Mouse (Mus musculus): Measurements from ENCODE around the gene 1700092M07Rik. TPM values are rescaled to one million over a fixed set of nuclear protein-coding genes. Genes with fewer than 3 reads are reported as not detected.

Gene 1700092M07Rik
- polyA plus RNA-seq, 2 experiments: 1.6 to 3.2 TPM

- TF ChIP-seq POLR2A (IDR thresholded peaks at IDR 0.05; ENCODE audit: borderline replicate concordance, extremely low read depth, insufficient read depth, insufficient read length): no peak
- WGBS: 16% methylated on average over 12 of the region's 14 CpGs
- Histone ChIP-seq H3K9me3 (ENCODE audit: control insufficient read depth, low read length) (no peaks in the 10 kb centered on the region), H3K27ac (replicated peaks; ENCODE audit: low read depth, low read length) (peak overlapping the region; percentile 97), H3K4me2 (replicated peaks; ENCODE audit: low read depth, low read length, severe bottlenecking) (peak overlapping the region; percentile 95), H3K9ac (ENCODE audit: low read depth, low read length, severe bottlenecking) (peak overlapping the region; percentile 88), H3K4me1 (ENCODE audit: control insufficient read depth, insufficient read depth, low read length) (peaks cover 17% of the 10 kb centered on the region), H3K4me3 (replicated peaks; ENCODE audit: low read length) (peak overlapping the region; percentile 96), H3K27me3 (ENCODE audit: control insufficient read depth, insufficient read depth, low read length) (no peaks in the 10 kb centered on the region), H3K36me3 (ENCODE audit: control insufficient read depth, insufficient read depth, low read length) (peaks cover 80% of the 10 kb centered on the region)
- DNase-seq (ENCODE audit: low spot score): no peak
- ATAC-seq (ENCODE audit: low FRiP score, low read depth): no peak
These were observed 1.7 kb downstream of the 1700092M07Rik start for GRCm38 (mm10) chr19:8742176-8742575.

GRCm38 (mm10) chr19:8745382-8745781 is 4.9 kb downstream of the 1700092M07Rik start:
- no peak overlapping the region for H3K27ac ChIP-seq (replicated peaks; ENCODE audit: low read depth, low read length)
- H3K4me3 ChIP-seq (replicated peaks; ENCODE audit: low read length): no peak overlapping the region
- WGBS: 96% methylated on average over 1 of the region's 1 CpGs
- no peak overlapping the region for H3K9ac ChIP-seq (ENCODE audit: low read depth, low read length, severe bottlenecking)
- ATAC-seq (ENCODE audit: low FRiP score, low read depth) (no peak), DNase-seq (ENCODE audit: low spot score) (no peak)
- no peak overlapping the region for H3K4me2 ChIP-seq (replicated peaks; ENCODE audit: low read depth, low read length, severe bottlenecking)
- H3K27me3 ChIP-seq (ENCODE audit: control insufficient read depth, insufficient read depth, low read length): no peaks in the 10 kb centered on the region
- no peaks in the 10 kb centered on the region for H3K9me3 ChIP-seq (ENCODE audit: control insufficient read depth, low read length)
- no peak for TF ChIP-seq POLR2A (IDR thresholded peaks at IDR 0.05; ENCODE audit: borderline replicate concordance, extremely low read depth, insufficient read depth, insufficient read length)
- peaks cover 83% of the 10 kb centered on the region for H3K36me3 ChIP-seq (ENCODE audit: control insufficient read depth, insufficient read depth, low read length)
- peaks cover 17% of the 10 kb centered on the region for H3K4me1 ChIP-seq (ENCODE audit: control insufficient read depth, insufficient read depth, low read length)

DNA sequence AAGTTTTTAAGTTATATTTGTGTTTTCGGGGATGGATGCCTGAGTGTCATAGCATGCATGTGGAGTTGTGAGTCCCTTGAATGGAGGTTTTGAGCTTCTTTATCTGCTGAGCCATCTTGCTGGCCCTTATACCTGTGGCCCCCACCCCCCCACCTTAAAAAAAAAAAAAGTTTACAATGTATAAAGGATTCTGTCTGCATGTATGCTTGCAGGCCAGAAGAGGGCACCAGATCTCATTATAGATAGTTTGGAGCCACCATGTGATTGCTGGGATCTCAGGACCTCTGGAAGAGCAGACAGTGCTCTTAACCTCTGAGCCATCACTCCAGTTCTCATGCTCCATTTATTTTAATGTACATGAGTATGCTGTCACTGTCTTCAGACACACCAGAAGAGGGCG is 6.8 kb downstream of the 1700092M07Rik start:
- no peak for DNase-seq (ENCODE audit: low spot score)
- H3K27ac ChIP-seq (replicated peaks; ENCODE audit: low read depth, low read length): no peak overlapping the region

GRCm38 (mm10) chr19:8755652-8756051 is 15.1 kb downstream of the 1700092M07Rik start:
- H3K9ac ChIP-seq (ENCODE audit: low read depth, low read length, severe bottlenecking): no peak overlapping the region
- H3K4me2 ChIP-seq (replicated peaks; ENCODE audit: low read depth, low read length, severe bottlenecking): peak overlapping the region; percentile 57
- no peaks in the 10 kb centered on the region for H3K9me3 ChIP-seq (ENCODE audit: control insufficient read depth, low read length)
- ATAC-seq (ENCODE audit: low FRiP score, low read depth): no peak
- H3K36me3 ChIP-seq (ENCODE audit: control insufficient read depth, insufficient read depth, low read length): peaks cover 47% of the 10 kb centered on the region
- H3K27ac ChIP-seq (replicated peaks; ENCODE audit: low read depth, low read length): no peak overlapping the region
- peak overlapping the region; percentile 98; the same call in 1 of the 2 replicates for H3K4me3 ChIP-seq (replicated peaks; ENCODE audit: low read length)
- peaks cover 6% of the 10 kb centered on the region; the same call in 1 of the 2 replicates for H3K4me1 ChIP-seq (ENCODE audit: control insufficient read depth, insufficient read depth, low read length)
- WGBS: 80% methylated on average over 3 of the region's 3 CpGs
- no peaks in the 10 kb centered on the region for H3K27me3 ChIP-seq (ENCODE audit: control insufficient read depth, insufficient read depth, low read length)
- DNase-seq (ENCODE audit: low spot score): no peak
- TF ChIP-seq POLR2A (IDR thresholded peaks at IDR 0.05; ENCODE audit: borderline replicate concordance, extremely low read depth, insufficient read depth, insufficient read length): no peak

More for the DNA sequence above, 6.8 kb downstream of the 1700092M07Rik start:
- H3K4me1 ChIP-seq (ENCODE audit: control insufficient read depth, insufficient read depth, low read length): peaks cover 11% of the 10 kb centered on the region
- H3K36me3 ChIP-seq (ENCODE audit: control insufficient read depth, insufficient read depth, low read length): peaks cover 96% of the 10 kb centered on the region
- 74% methylated on average over 2 of the region's 2 CpGs for WGBS
- no peaks in the 10 kb centered on the region for H3K27me3 ChIP-seq (ENCODE audit: control insufficient read depth, insufficient read depth, low read length)
- ATAC-seq (ENCODE audit: low FRiP score, low read depth): no peak
- H3K9ac ChIP-seq (ENCODE audit: low read depth, low read length, severe bottlenecking): no peak overlapping the region
- no peaks in the 10 kb centered on the region for H3K9me3 ChIP-seq (ENCODE audit: control insufficient read depth, low read length)
- H3K4me2 ChIP-seq (replicated peaks; ENCODE audit: low read depth, low read length, severe bottlenecking): no peak overlapping the region
- no peak overlapping the region for H3K4me3 ChIP-seq (replicated peaks; ENCODE audit: low read length)
- no peak for TF ChIP-seq POLR2A (IDR thresholded peaks at IDR 0.05; ENCODE audit: borderline replicate concordance, extremely low read depth, insufficient read depth, insufficient read length)

GRCm38 (mm10) chr19:8756635-8757387 is 16.3 kb downstream of the 1700092M07Rik start, which contains the start of gene Nxf1:
Gene Nxf1 (plus strand): TSS chr19:8757073.
- H3K9me3 ChIP-seq (ENCODE audit: control insufficient read depth, low read length): no peaks in the 10 kb centered on the region
- peak; percentile 91 for ATAC-seq (ENCODE audit: low FRiP score, low read depth)
- H3K4me2 ChIP-seq (replicated peaks; ENCODE audit: low read depth, low read length, severe bottlenecking): peak within 1 kb of the TSS; percentile 57
- H3K36me3 ChIP-seq (ENCODE audit: control insufficient read depth, insufficient read depth, low read length): peaks cover 37% of the 10 kb centered on the region
- DNase-seq (ENCODE audit: low spot score): peak; percentile 92
- under 1% methylated on average over 55 of the region's 75 CpGs for WGBS
- H3K4me1 ChIP-seq (ENCODE audit: control insufficient read depth, insufficient read depth, low read length): peaks cover 6% of the 10 kb centered on the region; the same call in 1 of the 2 replicates
- 0 out of 2 replicates have a peak, but pooled peaks have one; percentile 39 for TF ChIP-seq POLR2A (IDR thresholded peaks at IDR 0.05; ENCODE audit: borderline replicate concordance, extremely low read depth, insufficient read depth, insufficient read length)
- H3K9ac ChIP-seq (ENCODE audit: low read depth, low read length, severe bottlenecking): peak within 1 kb of the TSS; percentile 95
- peak within 1 kb of the TSS; percentile 70 for H3K27ac ChIP-seq (replicated peaks; ENCODE audit: low read depth, low read length)
- H3K4me3 ChIP-seq (replicated peaks; ENCODE audit: low read length): peak within 1 kb of the TSS; percentile 98
- no peaks in the 10 kb centered on the region for H3K27me3 ChIP-seq (ENCODE audit: control insufficient read depth, insufficient read depth, low read length)

Measured in limb, embryonic 14.5 days (tissue).